Mouse (Mus musculus) myocyte (in vitro differentiated cells): Measurements from ENCODE around the gene Fcor.

Source experiments
- CEBPB ChIP-seq: IDR thresholded peaks from 2 replicates; pipeline ENCODE4 v1.6.1; 2011; ENCODE audit warnings: mild to moderate bottlenecking, moderate library complexity; ENCODE audit not compliant: poor library complexity, insufficient read depth, severe bottlenecking
- E2F4 ChIP-seq: IDR thresholded peaks from one replicate; pipeline ENCODE4 v1.6.1; 2011; ENCODE audit warnings: mild to moderate bottlenecking, control low read depth, moderate library complexity; ENCODE audit not compliant: insufficient read depth
- MAX ChIP-seq: IDR thresholded peaks from one replicate; pipeline ENCODE4 v1.6.1; 2011; ENCODE audit warnings: low read depth, mild to moderate bottlenecking, control low read depth
- MYOG ChIP-seq, 3 experiments: IDR thresholded peaks; one replicate each; pipeline ENCODE4 v1.6.1; 2011; ENCODE audit warnings: control low read depth in 2 of 3, low read depth in 2 of 3, mild to moderate bottlenecking in 2 of 3; ENCODE audit not compliant: insufficient read length in 2 of 3, control insufficient read depth in 1 of 3, insufficient read depth in 1 of 3
- POLR2A ChIP-seq: IDR thresholded peaks from one replicate; pipeline ENCODE4 v1.6.1; 2011; ENCODE audit warnings: low read depth, mild to moderate bottlenecking, control low read depth, moderate library complexity; ENCODE audit not compliant: insufficient read length
- POLR2AphosphoS2 ChIP-seq: IDR thresholded peaks from one replicate; pipeline ENCODE4 v1.6.1; 2011; ENCODE audit warnings: low read depth, control low read depth; ENCODE audit not compliant: insufficient read length

- TF ChIP-seq CEBPB, result no peak
- TF ChIP-seq MYOG (IDR thresholded peaks at IDR 0.05; ENCODE audit: control insufficient read depth in 1 of 3, insufficient read depth in 1 of 3, insufficient read length in 2 of 3, low read depth in 2 of 3), result no peak
- no peak for TF ChIP-seq E2F4
- no peak for TF ChIP-seq POLR2A
- no peak for TF ChIP-seq POLR2AphosphoS2
- no peak for TF ChIP-seq MAX
Measured at GRCm38 (mm10) chr8:3721041-3721440, 48.9 kb upstream of the Fcor start.
